Mouse (Mus musculus): ENCODE data around the gene Cpm.
"Not testable (repeated sequence)": the region's sequence is repeated elsewhere in the genome, so short reads cannot be mapped to it uniquely, and the experiment has no call there.

The Cpm gene

DNA sequence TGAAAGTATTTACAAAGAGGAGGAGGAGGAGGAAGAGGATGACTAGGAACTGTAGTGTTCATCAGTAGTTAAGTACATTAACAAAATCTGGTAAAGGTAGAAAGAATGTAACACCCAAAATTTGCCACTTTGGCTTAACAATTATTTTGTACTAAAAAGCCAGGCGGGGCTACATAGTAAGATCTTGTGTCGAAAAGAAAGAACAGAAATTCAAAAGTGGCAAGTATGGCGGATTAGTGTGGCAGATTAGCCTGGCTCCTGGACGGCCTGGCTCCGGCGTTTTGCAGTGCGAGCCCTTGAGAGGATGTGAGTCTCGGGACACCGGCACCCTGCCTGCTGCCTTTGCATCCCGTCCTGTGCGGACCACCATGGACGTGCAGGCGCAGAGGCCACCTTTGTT lies 35.4 kb upstream of the Cpm start:
- no peak for DNase-seq (ENCODE audit: low spot score)

DNA sequence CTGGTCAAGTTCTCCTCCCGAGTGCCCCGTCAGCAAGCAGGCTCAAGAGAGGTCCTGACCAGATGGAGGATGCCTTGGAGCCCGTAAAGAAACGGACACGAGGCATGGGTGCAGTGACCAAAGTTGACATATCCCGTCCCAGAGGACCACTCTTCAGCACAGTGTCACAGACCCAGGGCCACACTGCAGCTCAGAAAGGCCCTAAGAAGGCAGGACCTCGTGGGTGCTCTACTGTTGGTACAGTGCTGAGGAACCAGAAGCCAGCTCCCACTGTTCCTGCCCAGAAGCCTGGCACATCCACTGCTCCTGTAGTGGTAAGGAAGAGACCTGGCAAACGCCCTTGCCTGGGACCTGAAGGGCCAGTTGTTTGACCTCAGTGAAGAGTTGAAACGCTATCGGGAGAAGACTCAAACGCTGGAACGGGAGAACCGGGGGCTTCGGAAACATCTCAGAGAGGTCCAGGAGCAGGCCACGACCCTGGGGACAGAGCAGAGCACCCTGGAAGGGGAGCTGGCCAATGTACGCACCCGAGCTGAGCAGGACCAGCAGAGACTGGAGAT lies 34.9 kb upstream of the Cpm start:
- no peak for DNase-seq (ENCODE audit: low spot score)

DNA sequence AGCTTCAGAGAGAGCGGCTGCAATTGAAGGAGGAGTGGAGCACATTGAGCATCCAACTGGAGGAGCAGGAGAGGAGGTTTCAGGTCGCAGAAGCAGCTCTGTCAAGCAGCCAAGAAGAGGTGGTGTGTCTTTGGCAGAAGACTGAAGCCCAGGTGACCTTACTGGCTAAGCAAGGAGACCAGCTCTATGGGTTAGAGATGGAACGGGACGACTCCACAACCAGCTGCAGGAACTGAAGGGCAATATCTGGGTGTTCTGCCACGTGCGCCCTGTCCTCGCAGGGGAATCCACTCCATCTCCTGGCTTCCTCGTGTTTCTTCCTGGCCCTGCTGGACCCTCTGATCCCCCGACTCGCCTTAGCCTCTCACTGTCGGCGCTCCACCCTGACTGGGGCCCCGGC lies 34.4 kb upstream of the Cpm start:
- no peak for DNase-seq (ENCODE audit: low spot score)

DNA sequence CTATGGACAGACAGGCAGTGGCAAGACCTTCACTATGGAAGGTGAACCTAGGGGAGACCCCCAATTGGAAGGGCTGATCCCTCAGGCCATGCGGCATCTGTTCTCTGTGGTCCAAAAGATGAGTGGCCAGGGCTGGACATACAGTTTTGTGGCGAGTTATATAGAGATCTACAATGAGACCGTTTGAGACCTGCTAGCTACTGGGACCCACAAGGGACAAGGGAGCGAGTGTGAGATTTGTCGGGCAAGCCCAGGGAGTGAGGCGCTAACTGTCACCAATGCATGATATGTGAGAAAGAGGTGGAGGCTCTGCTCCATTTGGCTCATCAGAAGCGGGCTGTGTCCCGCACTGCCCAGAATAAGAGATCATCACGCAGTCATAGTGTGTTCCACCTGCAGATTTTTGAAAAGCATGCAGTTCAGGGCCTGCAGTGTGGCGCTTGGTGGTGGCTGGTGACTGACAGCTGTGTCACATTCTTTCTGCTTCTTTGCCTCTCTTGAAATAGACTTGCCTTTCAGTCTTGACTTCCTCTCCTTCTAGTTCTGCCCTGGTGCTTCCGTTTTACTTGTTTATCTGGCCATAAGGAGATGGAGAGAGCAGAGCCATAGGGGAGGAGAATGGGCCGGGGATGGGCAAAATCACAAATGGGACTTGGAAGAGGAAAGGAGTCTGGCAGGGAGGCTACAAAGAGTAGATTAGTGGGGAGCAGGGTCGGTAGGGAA lies 33.7 kb upstream of the Cpm start:
- DNase-seq (ENCODE audit: low spot score), result no peak

GRCm38 (mm10) chr10:117596165-117596735 lies 33.0 kb upstream of the Cpm start:
- DNase-seq (ENCODE audit: low spot score), result no peak

GRCm38 (mm10) chr10:117596771-117597324 lies 32.5 kb upstream of the Cpm start:
- DNase-seq (ENCODE audit: low spot score), result no peak

DNA sequence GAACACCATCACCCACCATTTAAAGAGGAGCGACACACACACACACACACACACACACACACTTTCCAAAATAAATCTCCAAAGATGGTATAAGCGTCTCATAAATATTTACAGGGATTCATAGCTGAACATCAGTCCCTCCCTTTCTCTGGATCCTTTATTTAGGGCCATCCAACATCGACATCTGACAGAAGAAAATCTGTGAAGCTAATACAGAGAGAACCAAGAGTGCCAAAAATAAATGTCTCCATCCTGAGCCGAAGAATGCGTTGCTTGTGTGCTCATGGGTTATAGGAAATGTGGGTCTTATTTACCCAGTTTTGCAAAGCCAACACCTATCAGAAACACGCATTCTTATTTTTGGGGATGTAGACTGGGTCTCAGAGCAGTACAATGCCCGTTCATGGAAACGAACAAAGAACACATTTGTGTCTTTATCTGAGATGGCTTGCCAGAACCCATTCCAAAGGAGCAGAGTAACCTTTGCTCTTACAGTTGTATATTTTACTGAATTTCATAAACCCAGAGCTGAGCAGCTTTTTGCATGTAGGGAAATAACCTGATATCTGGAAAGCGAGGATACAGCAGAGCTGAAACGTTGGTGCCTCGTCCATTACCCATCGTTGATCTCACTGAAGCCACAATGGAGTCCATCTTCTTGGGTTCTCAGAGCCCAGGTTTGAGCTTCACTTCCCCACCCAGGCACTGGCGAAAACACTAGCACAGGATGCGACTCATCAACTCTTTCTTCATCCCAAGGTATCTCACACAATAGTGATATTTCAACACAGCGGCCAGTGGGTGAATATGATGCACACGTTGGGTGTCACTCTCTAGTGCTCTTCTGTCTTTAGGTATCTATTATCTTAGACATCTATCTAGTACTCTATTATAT lies 31.7 kb upstream of the Cpm start:
- not testable (repeated sequence) for DNase-seq (ENCODE audit: low spot score)

- DNase-seq (ENCODE audit: low spot score), result no peak
These were observed 30.9 kb upstream of the Cpm start for GRCm38 (mm10) chr10:117598266-117598950.

- DNase-seq (ENCODE audit: low spot score), result not testable (repeated sequence)
These were observed 30.2 kb upstream of the Cpm start for GRCm38 (mm10) chr10:117598951-117599572.

- no peak for DNase-seq (ENCODE audit: low spot score)
These were observed 27.9 kb upstream of the Cpm start for GRCm38 (mm10) chr10:117601146-117602035.

DNA sequence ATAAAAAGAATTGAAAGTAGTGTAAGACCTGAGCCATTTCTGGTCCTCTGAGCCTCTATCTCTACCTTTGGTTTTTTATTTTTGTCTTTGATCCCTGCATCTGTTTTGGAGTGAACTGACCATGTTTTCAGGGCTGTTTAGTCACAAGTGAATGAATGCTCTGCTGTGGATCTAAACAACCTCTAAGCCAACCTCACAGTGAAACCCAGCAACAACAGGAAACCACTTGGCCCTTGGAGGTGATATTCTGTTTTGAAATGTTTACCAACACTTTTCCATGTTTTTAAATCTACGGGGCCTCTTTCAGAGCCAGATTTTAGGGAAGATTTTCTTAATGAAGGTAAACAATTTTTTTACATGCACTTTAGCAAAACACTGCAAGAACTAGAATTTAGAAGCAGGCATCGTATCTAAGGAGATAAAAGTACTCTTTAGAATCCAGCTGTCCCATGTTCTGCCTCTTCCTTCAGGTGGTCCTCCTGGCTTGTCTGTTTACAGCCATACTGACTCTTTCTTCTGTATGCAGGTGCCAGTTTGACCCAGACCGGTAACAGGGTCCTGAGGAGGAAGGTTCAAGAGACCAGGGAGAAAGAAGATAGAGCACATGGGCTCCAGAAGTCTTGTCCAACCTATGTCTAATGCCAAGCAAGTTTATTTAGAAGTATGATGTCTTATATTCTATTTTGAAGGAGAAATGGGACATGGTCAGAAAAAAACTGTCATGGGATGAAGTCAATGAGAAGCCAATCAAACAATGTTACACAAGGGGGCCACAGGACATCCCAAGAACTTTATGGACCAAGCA lies 26.8 kb upstream of the Cpm start:
- DNase-seq (ENCODE audit: low spot score), result no peak

GRCm38 (mm10) chr10:117603130-117603833 lies 26.0 kb upstream of the Cpm start:
- no peak for DNase-seq (ENCODE audit: low spot score)

DNA sequence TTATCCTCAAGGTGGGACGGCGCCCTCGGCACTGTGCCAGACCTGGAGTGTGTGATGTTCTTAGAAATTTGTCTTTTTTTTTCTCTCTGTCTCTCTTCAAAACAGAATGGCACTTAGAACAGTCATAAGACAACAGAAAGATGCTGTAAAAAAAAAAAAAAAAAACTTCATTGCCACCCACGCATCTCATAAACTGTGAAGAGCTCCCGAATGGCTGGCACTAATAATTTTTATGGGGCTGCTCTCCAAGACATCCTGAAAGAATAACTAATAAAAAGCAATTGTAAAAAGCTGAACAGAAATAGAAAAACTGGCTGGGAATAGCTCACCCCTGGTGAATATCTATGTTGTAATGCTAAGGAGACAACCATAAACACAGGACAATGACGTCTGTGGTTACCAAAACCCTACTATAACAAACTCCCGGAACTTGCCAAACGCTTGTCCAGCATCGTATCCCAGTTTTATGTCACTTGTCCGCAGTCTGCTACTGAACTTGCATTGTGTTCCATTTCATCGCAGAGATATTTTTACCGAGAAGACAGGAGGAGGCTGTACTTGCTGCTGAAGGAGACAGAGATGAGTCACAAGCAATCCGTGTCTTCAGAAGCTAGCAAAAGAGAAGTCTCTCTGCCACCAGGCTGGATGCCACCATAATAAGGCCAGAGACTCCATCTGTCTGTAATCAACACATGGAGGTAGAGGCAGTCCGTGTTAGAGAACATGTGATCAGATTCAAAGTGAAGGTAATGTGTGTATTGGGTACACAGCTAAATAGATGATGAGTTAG lies 25.3 kb upstream of the Cpm start:
- no peak for DNase-seq (ENCODE audit: low spot score)

DNA sequence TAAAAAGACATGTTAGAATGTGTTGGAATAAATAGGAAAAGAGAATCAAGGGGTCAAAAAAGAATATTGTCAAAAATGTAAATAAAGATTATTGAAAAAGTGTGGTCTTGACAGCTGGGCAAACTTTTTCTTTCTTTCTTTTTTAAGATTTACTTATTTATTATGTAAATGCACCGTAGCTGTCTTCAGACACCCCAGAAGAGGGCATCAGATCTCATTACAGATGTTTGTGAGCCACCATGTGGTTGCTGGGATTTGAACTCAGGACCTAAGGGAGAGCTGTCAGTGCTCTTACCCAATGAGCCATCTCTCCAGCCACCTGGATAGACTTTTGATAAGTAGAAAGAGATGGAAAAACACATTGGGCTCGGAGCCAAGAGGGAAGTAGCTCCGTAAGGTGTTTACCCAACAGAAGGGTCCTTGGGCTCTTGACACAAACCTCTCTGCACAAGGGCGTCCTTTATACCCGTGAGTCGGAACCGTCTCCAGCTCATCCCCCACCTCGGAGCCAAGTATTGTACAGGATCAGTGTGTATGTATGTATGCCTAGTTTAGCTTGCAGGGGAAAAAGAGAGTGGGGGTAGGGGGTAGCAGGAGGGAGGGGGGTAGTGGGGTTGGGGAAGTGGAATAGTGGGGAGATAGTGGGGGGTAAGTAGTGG lies 24.5 kb upstream of the Cpm start:
- DNase-seq (ENCODE audit: low spot score), result no peak

GRCm38 (mm10) chr10:117605283-117606243 lies 23.7 kb upstream of the Cpm start:
- DNase-seq (ENCODE audit: low spot score), result no peak

DNA sequence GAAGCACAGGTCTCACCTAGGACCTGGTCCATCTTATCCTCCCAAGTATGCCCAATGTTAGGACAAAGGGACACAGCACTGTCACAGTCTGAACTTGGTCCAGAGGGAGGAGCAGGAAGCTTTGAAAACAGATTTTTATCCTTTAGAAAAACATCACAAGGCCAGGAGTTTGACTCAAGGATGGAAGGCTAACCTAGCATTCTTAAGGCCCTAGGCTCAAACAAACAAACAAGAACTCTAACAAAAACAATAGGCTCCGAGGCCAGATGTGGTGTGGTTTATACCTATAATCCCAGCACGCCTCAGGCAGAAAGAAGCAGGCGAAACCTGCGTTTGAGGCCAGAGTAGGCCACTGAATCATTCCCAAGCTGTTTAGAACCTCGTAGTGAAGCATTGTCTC lies 22.9 kb upstream of the Cpm start:
- DNase-seq (ENCODE audit: low spot score), result no peak

All from ovary, adult 18-20 months (tissue).